Mouse (Mus musculus) stomach, postnatal 0 days (tissue): ENCODE measurements around the gene Ugt1a6a. TPM values are rescaled to one million over a fixed set of nuclear protein-coding genes. Genes with fewer than 3 reads are reported as not detected.

Source experiments
- ATAC-seq: fragments of 200-750 bp; cut with Nextera tagmentation; 2 replicates; pipeline ENCODE4 v1.8.0; 2017; ENCODE audit not compliant: low FRiP score, low TSS enrichment
- DNase-seq: peaks from one replicate; pipeline ENCODE4 v3.0.0-alpha.2; 2016; ENCODE audit warnings: low spot score
- H3K27ac ChIP-seq: fragments of 300-500 bp; sonication (generic); replicated peaks from 2 replicates; pipeline ENCODE4 v1.5.1; 2014; ENCODE audit warnings: mild to moderate bottlenecking, control low read depth
- H3K27me3 ChIP-seq: fragments of 300-500 bp; sonication (generic); 2 replicates; pipeline ENCODE4 v1.6.1; 2014; ENCODE audit warnings: low read length; ENCODE audit not compliant: control insufficient read depth, insufficient read depth
- H3K36me3 ChIP-seq: fragments of 300-500 bp; sonication (generic); 2 replicates; pipeline ENCODE4 v1.6.1; 2014; ENCODE audit warnings: low read length, mixed read lengths; ENCODE audit not compliant: control insufficient read depth, insufficient read depth
- H3K4me1 ChIP-seq: fragments of 300-500 bp; sonication (generic); replicated peaks from 2 replicates; pipeline ENCODE4 v1.6.1; 2014; ENCODE audit warnings: antibody characterized with exemption; ENCODE audit not compliant: control insufficient read depth, insufficient read depth
- H3K4me2 ChIP-seq: fragments of 300-500 bp; sonication (generic); replicated peaks from 2 replicates; pipeline ENCODE4 v1.6.1; 2014; ENCODE audit warnings: low read depth, mild to moderate bottlenecking, control low read depth, moderate library complexity
- H3K4me3 ChIP-seq: fragments of 300-500 bp; sonication (generic); 2 replicates; pipeline ENCODE4 v1.5.1; 2014; ENCODE audit warnings: low read depth, low read length, control low read depth
- H3K9ac ChIP-seq: fragments of 300-500 bp; sonication (generic); 2 replicates; pipeline ENCODE4 v1.6.1; 2014; ENCODE audit warnings: mild to moderate bottlenecking, low read length, control low read depth, mixed read lengths
- H3K9me3 ChIP-seq: fragments of 300-500 bp; sonication (generic); 2 replicates; pipeline ENCODE4 v1.6.1; 2016; ENCODE audit warnings: low read length; ENCODE audit not compliant: control insufficient read depth
- CTCF ChIP-seq: IDR thresholded peaks from 2 replicates; pipeline ENCODE4 v1.5.1; 2016; ENCODE audit warnings: antibody characterized with exemption, low read depth, mild to moderate bottlenecking, moderate library complexity
- EP300 ChIP-seq: optimal IDR thresholded peaks from 2 replicates; pipeline ENCODE3; 2016; ENCODE audit warnings: antibody characterized with exemption
- WGBS: fragments of 180-500 bp; shearing (Covaris S2); extraction: QIAGEN DNeasy Blood & Tissue Kit; methylation state at CpG from one replicate; pipeline ENCODE4 v1.1.7; 2014; 5-methylcytosine and 5-hydroxymethylcytosine counted together
- polyA plus RNA-seq: library from polyadenylated mRNA; unstranded; fragments of >200 nt; fragmentation: Nextera tagmentation; extraction: Ambion mirVana; gene quantifications from 2 replicates; pipeline ENCODE4 v1.2.1, GENCODE M21; 2015

Gene Ugt1a6a
- polyA plus RNA-seq, 1 experiment from 2014 or later: 56.5 TPM

GRCm38 (mm10) chr1:88229566-88229965, 95.0 kb downstream of the Ugt1a6a start:
- Histone ChIP-seq H3K4me2 (no peak overlapping the region), H3K36me3 (no peaks in the 10 kb centered on the region), H3K4me3 (no peak overlapping the region), H3K27ac (no peak overlapping the region), H3K27me3 (no peaks in the 10 kb centered on the region), H3K9me3 (peaks cover 40% of the 10 kb centered on the region), H3K4me1 (no peaks in the 10 kb centered on the region), H3K9ac (no peak overlapping the region)
- 76% methylated on average over 3 of the region's 3 CpGs for WGBS
- no peak for ATAC-seq
- no peak for TF ChIP-seq CTCF
- TF ChIP-seq EP300: no peak
- DNase-seq: peak; percentile 36

GRCm38 (mm10) chr1:88229986-88230385, 95.4 kb downstream of the Ugt1a6a start:
- TF ChIP-seq CTCF (no peak), EP300 (no peak)
- Histone ChIP-seq H3K4me1 (no peaks in the 10 kb centered on the region), H3K27ac (no peak overlapping the region), H3K4me3 (no peak overlapping the region), H3K9me3 (peaks cover 44% of the 10 kb centered on the region), H3K9ac (no peak overlapping the region), H3K4me2 (no peak overlapping the region), H3K36me3 (no peaks in the 10 kb centered on the region), H3K27me3 (no peaks in the 10 kb centered on the region)
- DNase-seq: no peak
- WGBS: 86% methylated on average over 5 of the region's 5 CpGs
- no peak for ATAC-seq

DNA sequence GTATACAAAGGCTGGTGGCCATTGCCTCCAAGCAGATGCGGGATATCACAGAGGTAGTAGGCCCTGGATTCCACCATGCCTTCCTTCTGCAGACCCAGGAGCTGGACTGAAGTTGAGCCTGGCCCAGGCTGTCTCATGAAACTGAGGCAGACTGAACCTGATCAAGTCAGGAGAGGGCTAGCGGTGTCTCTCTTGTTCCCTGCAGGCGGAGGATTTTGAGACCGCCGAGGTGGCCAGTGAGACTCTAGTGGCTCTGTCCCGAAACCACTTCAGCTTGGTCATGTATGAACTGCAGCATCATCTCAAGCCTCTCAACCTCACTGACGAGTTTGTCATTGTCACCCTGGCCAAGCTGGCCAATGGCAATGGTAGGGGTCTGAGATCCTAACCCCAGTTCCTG, 95.8 kb downstream of the Ugt1a6a start:
- peak; percentile 30 for DNase-seq
- ATAC-seq: no peak
- Histone ChIP-seq H3K36me3 (no peaks in the 10 kb centered on the region), H3K9me3 (peaks cover 48% of the 10 kb centered on the region), H3K4me1 (no peaks in the 10 kb centered on the region), H3K4me3 (no peak overlapping the region), H3K9ac (no peak overlapping the region), H3K27me3 (no peaks in the 10 kb centered on the region), H3K27ac (no peak overlapping the region), H3K4me2 (no peak overlapping the region)
- 70% methylated on average over 7 of the region's 7 CpGs for WGBS
- TF ChIP-seq CTCF (no peak), EP300 (no peak)

- no peak overlapping the region for H3K4me2 ChIP-seq
- no peak for TF ChIP-seq CTCF
- TF ChIP-seq EP300: no peak
- ATAC-seq (no peak), DNase-seq (peak; percentile 20)
- no peak overlapping the region for H3K4me3 ChIP-seq
- H3K36me3 ChIP-seq: no peaks in the 10 kb centered on the region
- H3K9ac ChIP-seq: no peak overlapping the region
- no peaks in the 10 kb centered on the region for H3K27me3 ChIP-seq
- peaks cover 51% of the 10 kb centered on the region for H3K9me3 ChIP-seq
- H3K4me1 ChIP-seq: no peaks in the 10 kb centered on the region
- 71% methylated on average over 6 of the region's 6 CpGs for WGBS
- H3K27ac ChIP-seq: no peak overlapping the region
Observed at GRCm38 (mm10) chr1:88230981-88231802, 96.6 kb downstream of the Ugt1a6a start.

GRCm38 (mm10) chr1:88231803-88232499, 97.3 kb downstream of the Ugt1a6a start:
- 65% methylated on average over 7 of the region's 7 CpGs for WGBS
- no peaks in the 10 kb centered on the region for H3K27me3 ChIP-seq
- H3K4me3 ChIP-seq: no peak overlapping the region
- no peak overlapping the region for H3K27ac ChIP-seq
- no peaks in the 10 kb centered on the region for H3K4me1 ChIP-seq
- DNase-seq: peak; percentile 31
- no peak for ATAC-seq
- H3K9ac ChIP-seq: no peak overlapping the region
- no peak overlapping the region for H3K4me2 ChIP-seq
- peaks cover 51% of the 10 kb centered on the region for H3K9me3 ChIP-seq
- H3K36me3 ChIP-seq: no peaks in the 10 kb centered on the region
- no peak for TF ChIP-seq EP300
- TF ChIP-seq CTCF: no peak
